Mouse (Mus musculus): Measurements from ENCODE around the gene Ddx25. TPM values are rescaled to one million over a fixed set of nuclear protein-coding genes. Genes with fewer than 3 reads are reported as not detected.
A peak's percentile ranks its signal among the peaks of the same experiment; 100 is the strongest.

Gene Ddx25
- polyA plus RNA-seq (2014; fragmentation: Nextera tagmentation; extraction: Ambion mirVana), result 2.5 TPM in 2 replicates

GRCm38 (mm10) chr9:35558257-35559008 lies at the start of gene Ddx25, which contains the start of gene Pus3:
Gene Ddx25, minus strand, starts transcription at chr9:35558528.
Gene Pus3, plus strand, starts transcription at chr9:35558595.
- Histone ChIP-seq H3K4me2 (peak within 1 kb of the TSS; percentile 78), H3K27ac (ENCODE audit: low read depth, low read length) (peak within 1 kb of the TSS; percentile 46; the same call in 1 of the 2 replicates), H3K27me3 (ENCODE audit: control insufficient read depth, insufficient read depth, low read length) (peaks cover 7% of the 10 kb centered on the region; the same call in 1 of the 2 replicates), H3K4me3 (ENCODE audit: low read depth, low read length) (peak within 1 kb of the TSS; percentile 87), H3K4me1 (ENCODE audit: control insufficient read depth, insufficient read depth, low read length) (peaks cover 7% of the 10 kb centered on the region; the same call in 1 of the 2 replicates), H3K36me3 (ENCODE audit: control insufficient read depth, insufficient read depth, low read length) (peaks cover 8% of the 10 kb centered on the region), H3K9me3 (replicated peaks; ENCODE audit: control insufficient read depth, low read length) (no peaks in the 10 kb centered on the region), H3K9ac (ENCODE audit: low read depth, low read length) (peak within 1 kb of the TSS; percentile 86)
- ATAC-seq (replicated peaks; ENCODE audit: insufficient number of reproducible peaks, low FRiP score, low TSS enrichment), result peak; percentile 70
- WGBS (ENCODE audit: insufficient replicate concordance), result 1% methylated on average over 59 of the region's 59 CpGs

- 62% methylated on average over 8 of the region's 8 CpGs for WGBS (ENCODE audit: insufficient replicate concordance)
- Histone ChIP-seq H3K36me3 (ENCODE audit: control insufficient read depth, insufficient read depth, low read length) (no peaks in the 10 kb centered on the region), H3K4me3 (ENCODE audit: low read depth, low read length) (no peak overlapping the region), H3K4me2 (no peak overlapping the region), H3K9ac (ENCODE audit: low read depth, low read length) (no peak overlapping the region), H3K9me3 (replicated peaks; ENCODE audit: control insufficient read depth, low read length) (no peaks in the 10 kb centered on the region), H3K4me1 (ENCODE audit: control insufficient read depth, insufficient read depth, low read length) (no peaks in the 10 kb centered on the region), H3K27me3 (ENCODE audit: control insufficient read depth, insufficient read depth, low read length) (no peaks in the 10 kb centered on the region), H3K27ac (ENCODE audit: low read depth, low read length) (no peak overlapping the region)
- no peak for ATAC-seq (replicated peaks; ENCODE audit: insufficient number of reproducible peaks, low FRiP score, low TSS enrichment)
Observed at GRCm38 (mm10) chr9:35607647-35608405, 49.5 kb upstream of the Ddx25 start.

GRCm38 (mm10) chr9:35592903-35593302 lies 34.6 kb upstream of the Ddx25 start:
- H3K9me3 ChIP-seq (replicated peaks; ENCODE audit: control insufficient read depth, low read length), result no peaks in the 10 kb centered on the region
- H3K4me3 ChIP-seq (ENCODE audit: low read depth, low read length), result no peak overlapping the region
- ATAC-seq (replicated peaks; ENCODE audit: insufficient number of reproducible peaks, low FRiP score, low TSS enrichment), result no peak

GRCm38 (mm10) chr9:35587674-35588073 lies 29.3 kb upstream of the Ddx25 start:
- Histone ChIP-seq H3K36me3 (ENCODE audit: control insufficient read depth, insufficient read depth, low read length) (no peaks in the 10 kb centered on the region), H3K4me2 (no peak overlapping the region), H3K27ac (ENCODE audit: low read depth, low read length) (no peak overlapping the region), H3K4me3 (ENCODE audit: low read depth, low read length) (no peak overlapping the region), H3K9me3 (replicated peaks; ENCODE audit: control insufficient read depth, low read length) (no peaks in the 10 kb centered on the region), H3K27me3 (ENCODE audit: control insufficient read depth, insufficient read depth, low read length) (no peaks in the 10 kb centered on the region), H3K4me1 (ENCODE audit: control insufficient read depth, insufficient read depth, low read length) (no peaks in the 10 kb centered on the region), H3K9ac (ENCODE audit: low read depth, low read length) (no peak overlapping the region)
- no peak for ATAC-seq (replicated peaks; ENCODE audit: insufficient number of reproducible peaks, low FRiP score, low TSS enrichment)
- 29% methylated on average over 1 of the region's 1 CpGs for WGBS (ENCODE audit: insufficient replicate concordance)

More at GRCm38 (mm10) chr9:35592903-35593302, 34.6 kb upstream of the Ddx25 start:
- Histone ChIP-seq H3K4me2 (no peak overlapping the region), H3K4me1 (ENCODE audit: control insufficient read depth, insufficient read depth, low read length) (no peaks in the 10 kb centered on the region), H3K36me3 (ENCODE audit: control insufficient read depth, insufficient read depth, low read length) (no peaks in the 10 kb centered on the region), H3K27ac (ENCODE audit: low read depth, low read length) (no peak overlapping the region), H3K9ac (ENCODE audit: low read depth, low read length) (no peak overlapping the region), H3K27me3 (ENCODE audit: control insufficient read depth, insufficient read depth, low read length) (no peaks in the 10 kb centered on the region)
- 18% methylated on average over 2 of the region's 2 CpGs for WGBS (ENCODE audit: insufficient replicate concordance)

- ATAC-seq (replicated peaks; ENCODE audit: insufficient number of reproducible peaks, low FRiP score, low TSS enrichment), result no peak
- 0 out of 2 replicates have a peak, but pooled peaks cover 3% of the 10 kb centered on the region for H3K4me1 ChIP-seq (ENCODE audit: control insufficient read depth, insufficient read depth, low read length)
- no peak overlapping the region for H3K27ac ChIP-seq (ENCODE audit: low read depth, low read length)
- no peaks in the 10 kb centered on the region for H3K36me3 ChIP-seq (ENCODE audit: control insufficient read depth, insufficient read depth, low read length)
- H3K9me3 ChIP-seq (replicated peaks; ENCODE audit: control insufficient read depth, low read length), result no peaks in the 10 kb centered on the region
- H3K9ac ChIP-seq (ENCODE audit: low read depth, low read length), result peak overlapping the region; percentile 49; the same call in 1 of the 2 replicates
- peaks cover 15% of the 10 kb centered on the region for H3K27me3 ChIP-seq (ENCODE audit: control insufficient read depth, insufficient read depth, low read length)
- 5% methylated on average over 30 of the region's 32 CpGs for WGBS (ENCODE audit: insufficient replicate concordance)
- H3K4me3 ChIP-seq (ENCODE audit: low read depth, low read length), result peak overlapping the region; percentile 40
- H3K4me2 ChIP-seq, result peak overlapping the region; percentile 78
Observed at GRCm38 (mm10) chr9:35574416-35574815, 16.1 kb upstream of the Ddx25 start.

- H3K4me3 ChIP-seq (ENCODE audit: low read depth, low read length), result peak overlapping the region; percentile 74
Observed at GRCm38 (mm10) chr9:35570663-35571062, 12.3 kb upstream of the Ddx25 start.

GRCm38 (mm10) chr9:35569571-35570534 lies 11.5 kb upstream of the Ddx25 start, which contains the start of the genes Pate2 and Hyls1:
Gene Pate2, plus strand, starts transcription at chr9:35570284.
Gene Hyls1, minus strand, starts transcription at chr9:35570398.
- H3K36me3 ChIP-seq (ENCODE audit: control insufficient read depth, insufficient read depth, low read length), result peaks cover 8% of the 10 kb centered on the region
- peak within 1 kb of the TSS; percentile 94 for H3K27ac ChIP-seq (ENCODE audit: low read depth, low read length)
- H3K4me2 ChIP-seq, result peak within 1 kb of the TSS; percentile 76
- H3K27me3 ChIP-seq (ENCODE audit: control insufficient read depth, insufficient read depth, low read length), result peaks cover 13% of the 10 kb centered on the region
- peak; percentile 96 for ATAC-seq (replicated peaks; ENCODE audit: insufficient number of reproducible peaks, low FRiP score, low TSS enrichment)
- WGBS (ENCODE audit: insufficient replicate concordance), result under 1% methylated on average over 86 of the region's 86 CpGs
- 0 out of 2 replicates have a peak, but pooled peaks cover 6% of the 10 kb centered on the region for H3K4me1 ChIP-seq (ENCODE audit: control insufficient read depth, insufficient read depth, low read length)
- peak within 1 kb of the TSS; percentile 80 for H3K9ac ChIP-seq (ENCODE audit: low read depth, low read length)
- peak within 1 kb of the TSS; percentile 74 for H3K4me3 ChIP-seq (ENCODE audit: low read depth, low read length)
- no peaks in the 10 kb centered on the region for H3K9me3 ChIP-seq (replicated peaks; ENCODE audit: control insufficient read depth, low read length)

More at GRCm38 (mm10) chr9:35570663-35571062, 12.3 kb upstream of the Ddx25 start:
- WGBS (ENCODE audit: insufficient replicate concordance), result 9% methylated on average over 5 of the region's 5 CpGs
- Histone ChIP-seq H3K27ac (ENCODE audit: low read depth, low read length) (peak overlapping the region; percentile 29; the same call in 1 of the 2 replicates), H3K4me2 (peak overlapping the region; percentile 76), H3K36me3 (ENCODE audit: control insufficient read depth, insufficient read depth, low read length) (peaks cover 5% of the 10 kb centered on the region; the same call in 1 of the 2 replicates), H3K9me3 (replicated peaks; ENCODE audit: control insufficient read depth, low read length) (no peaks in the 10 kb centered on the region), H3K9ac (ENCODE audit: low read depth, low read length) (peak overlapping the region; percentile 80; the same call in 1 of the 2 replicates), H3K4me1 (ENCODE audit: control insufficient read depth, insufficient read depth, low read length) (0 out of 2 replicates have a peak, but pooled peaks cover 6% of the 10 kb centered on the region), H3K27me3 (ENCODE audit: control insufficient read depth, insufficient read depth, low read length) (peaks cover 15% of the 10 kb centered on the region)
- ATAC-seq (replicated peaks; ENCODE audit: insufficient number of reproducible peaks, low FRiP score, low TSS enrichment), result no peak
